27 mouse cellular contexts compared by ENCODE assay signal in the genomic region with DNA sequence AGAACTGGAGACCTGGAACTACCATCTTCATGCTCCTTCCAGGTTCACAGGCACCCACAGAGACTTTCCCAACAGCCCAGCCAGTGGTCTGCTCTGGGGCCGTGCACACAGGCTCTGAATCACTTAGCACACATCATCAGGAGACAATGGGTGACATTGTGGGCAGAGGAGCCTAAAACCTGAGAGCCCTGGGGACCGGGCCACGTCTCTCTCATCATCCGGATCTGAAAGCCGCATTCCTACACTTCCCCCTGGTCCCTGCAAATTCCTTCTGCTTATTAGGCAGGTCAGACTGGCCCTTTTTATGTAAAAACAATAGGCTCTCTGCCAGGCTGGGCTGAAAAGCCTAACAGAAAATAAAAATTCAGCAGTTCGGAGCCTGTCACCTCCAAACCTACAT.
A peak's percentile ranks its signal among the peaks of the same experiment; 100 is the strongest.
DNase-seq lines count a peak whose midpoint lies in the region; ATAC-seq and TF ChIP-seq lines count a peak whose summit lies in the region.
"Had no signal": no experiment of that assay in that cellular context is flagged by ENCODE, and none has a peak within 500 bp of the region (broad histone marks: within the 10 kb centered on the region; RNA-seq: fewer than 3 reads in every experiment).

No protein-coding gene starts in this region.

- H3K4me1 ChIP-seq in forebrain, embryonic 10.5 days, result peaks cover 22% of the 10 kb centered on the region
- no peaks in the 10 kb centered on the region for H3K4me1 ChIP-seq in forebrain, embryonic 14.5 days (ENCODE audit: control insufficient read depth, insufficient read depth, low read length)
- no peaks in the 10 kb centered on the region for H3K4me1 ChIP-seq in embryonic facial prominence, embryonic 14.5 days (ENCODE audit: control insufficient read depth, insufficient read depth, low read length)
- peaks cover 22% of the 10 kb centered on the region for H3K4me1 ChIP-seq in limb, embryonic 14.5 days (ENCODE audit: control insufficient read depth, insufficient read depth, low read length)
- H3K4me1 ChIP-seq: embryonic facial prominence, embryonic 15.5 days; heart, embryonic 12.5 days; megakaryocyte, embryonic 14.5 days had no signal

- no peak for ATAC-seq in forebrain, embryonic 14.5 days
- ATAC-seq in embryonic facial prominence, embryonic 14.5 days (ENCODE audit: low read depth), result no peak
- ATAC-seq in limb, embryonic 14.5 days (ENCODE audit: low FRiP score, low read depth), result no peak
- ATAC-seq: forebrain, embryonic 16.5 days; intestine, postnatal 0 days; midbrain, embryonic 13.5 days had no signal

- no peaks in the 10 kb centered on the region for H3K36me3 ChIP-seq in forebrain, embryonic 10.5 days (replicated peaks)
- no peaks in the 10 kb centered on the region for H3K36me3 ChIP-seq in forebrain, embryonic 14.5 days (ENCODE audit: control insufficient read depth, insufficient read depth, low read length)
- no peaks in the 10 kb centered on the region for H3K36me3 ChIP-seq in embryonic facial prominence, embryonic 14.5 days (ENCODE audit: control insufficient read depth, insufficient read depth, low read length)
- no peaks in the 10 kb centered on the region for H3K36me3 ChIP-seq in limb, embryonic 14.5 days (ENCODE audit: control insufficient read depth, insufficient read depth, low read length)
- H3K36me3 ChIP-seq: embryonic facial prominence, embryonic 15.5 days; heart, embryonic 12.5 days; midbrain, embryonic 13.5 days had no signal

- H3K9me3 ChIP-seq in forebrain, embryonic 10.5 days, result peaks cover 8% of the 10 kb centered on the region
- H3K9me3 ChIP-seq in forebrain, embryonic 14.5 days (replicated peaks; ENCODE audit: control insufficient read depth, low read length), result 0 out of 2 replicates have a peak, but pooled peaks cover 4% of the 10 kb centered on the region
- H3K9me3 ChIP-seq in embryonic facial prominence, embryonic 14.5 days (ENCODE audit: control insufficient read depth, low read length), result no peaks in the 10 kb centered on the region
- H3K9me3 ChIP-seq in limb, embryonic 14.5 days (ENCODE audit: control insufficient read depth, low read length), result peaks cover 6% of the 10 kb centered on the region; the same call in 1 of the 2 replicates
- H3K9me3 ChIP-seq: embryonic facial prominence, embryonic 15.5 days; midbrain, embryonic 13.5 days had no signal

- H3K9ac ChIP-seq in forebrain, embryonic 14.5 days (ENCODE audit: low read length), result no peak overlapping the region
- no peak overlapping the region for H3K9ac ChIP-seq in embryonic facial prominence, embryonic 14.5 days (ENCODE audit: low read depth, low read length)
- H3K9ac ChIP-seq in limb, embryonic 14.5 days (ENCODE audit: low read depth, low read length, severe bottlenecking), result no peak overlapping the region
- H3K9ac ChIP-seq: embryonic facial prominence, embryonic 15.5 days; heart, embryonic 12.5 days; hindbrain, embryonic 14.5 days; midbrain, embryonic 13.5 days had no signal

- no peak for TF ChIP-seq POLR2A in limb, embryonic 14.5 days (IDR thresholded peaks at IDR 0.05; ENCODE audit: borderline replicate concordance, extremely low read depth, insufficient read depth, insufficient read length)

- WGBS in forebrain, embryonic 10.5 days, result 18% methylated on average over 6 of the region's 6 CpGs
- WGBS in forebrain, embryonic 14.5 days, result 4% methylated on average over 6 of the region's 6 CpGs
- WGBS in embryonic facial prominence, embryonic 14.5 days, result 18% methylated on average over 6 of the region's 6 CpGs
- WGBS in limb, embryonic 14.5 days, result 19% methylated on average over 6 of the region's 6 CpGs

- H3K27me3 ChIP-seq in forebrain, embryonic 10.5 days (ENCODE audit: poor library complexity, severe bottlenecking), result peaks cover 6% of the 10 kb centered on the region
- H3K27me3 ChIP-seq in forebrain, embryonic 14.5 days (replicated peaks; ENCODE audit: control insufficient read depth, insufficient read depth, low read length), result no peaks in the 10 kb centered on the region
- 0 out of 2 replicates have a peak, but pooled peaks cover 6% of the 10 kb centered on the region for H3K27me3 ChIP-seq in embryonic facial prominence, embryonic 14.5 days (replicated peaks; ENCODE audit: control insufficient read depth, insufficient read depth, low read length)
- 0 out of 2 replicates have a peak, but pooled peaks cover 11% of the 10 kb centered on the region for H3K27me3 ChIP-seq in limb, embryonic 14.5 days (ENCODE audit: control insufficient read depth, insufficient read depth, low read length)
- H3K27me3 ChIP-seq: megakaryocyte, embryonic 14.5 days; midbrain, embryonic 13.5 days had no signal

- H3K4me2 ChIP-seq in forebrain, embryonic 14.5 days (ENCODE audit: low read length), result no peak overlapping the region
- no peak overlapping the region for H3K4me2 ChIP-seq in embryonic facial prominence, embryonic 14.5 days (ENCODE audit: low read depth, low read length)
- no peak overlapping the region for H3K4me2 ChIP-seq in limb, embryonic 14.5 days (replicated peaks; ENCODE audit: low read depth, low read length, severe bottlenecking)
- H3K4me2 ChIP-seq: embryonic facial prominence, embryonic 15.5 days; heart, embryonic 12.5 days; hindbrain, embryonic 14.5 days; liver, embryonic 11.5 days; midbrain, embryonic 13.5 days had no signal

- H3K27ac ChIP-seq in forebrain, embryonic 10.5 days, result peak overlapping the region; percentile 64
- no peak overlapping the region for H3K27ac ChIP-seq in forebrain, embryonic 14.5 days (ENCODE audit: low read depth, low read length)
- H3K27ac ChIP-seq in embryonic facial prominence, embryonic 14.5 days (replicated peaks; ENCODE audit: low read depth, low read length), result no peak overlapping the region
- no peak overlapping the region for H3K27ac ChIP-seq in limb, embryonic 14.5 days (replicated peaks; ENCODE audit: low read depth, low read length)
- H3K27ac ChIP-seq: embryonic facial prominence, embryonic 15.5 days; gastrocnemius, adult 2 months; heart, adult 2 months; hindbrain, embryonic 14.5 days; midbrain, embryonic 13.5 days; stomach, postnatal 0 days had no signal

- H3K4me3 ChIP-seq in forebrain, embryonic 10.5 days, result no peak overlapping the region
- no peak overlapping the region for H3K4me3 ChIP-seq in forebrain, embryonic 14.5 days (ENCODE audit: low read depth, low read length)
- H3K4me3 ChIP-seq in embryonic facial prominence, embryonic 14.5 days (ENCODE audit: low read depth, low read length), result no peak overlapping the region
- no peak overlapping the region for H3K4me3 ChIP-seq in limb, embryonic 14.5 days (replicated peaks; ENCODE audit: low read length)
- H3K4me3 ChIP-seq: embryonic facial prominence, embryonic 15.5 days; gastrocnemius, adult 2 months; heart, adult 2 months; heart, embryonic 12.5 days; megakaryocyte, embryonic 14.5 days; midbrain, embryonic 13.5 days had no signal

- no peak for DNase-seq in forebrain, embryonic 10.5 days (ENCODE audit: extremely low spot score, low spot score)
- DNase-seq in forebrain, embryonic 14.5 days (ENCODE audit: low spot score), result no peak
- DNase-seq in Muller cell, postnatal 12 days (ENCODE audit: inconsistent ontology term), result peak; percentile 95
- peak; percentile 42 for DNase-seq in embryonic facial prominence, embryonic 14.5 days (ENCODE audit: low spot score)
- peak; percentile 72 for DNase-seq in limb, embryonic 14.5 days (ENCODE audit: low spot score)
- DNase-seq in gastrocnemius, adult 8-10 months (ENCODE audit: low spot score in 2 of 2), result no peak
- no peak for DNase-seq in layer of hippocampus, adult 11-12 months (ENCODE audit: low spot score)
- DNase-seq: adrenal gland, postnatal 36 days; cerebellum, adult 2 months; cerebellum, postnatal 25 days; gastrocnemius, adult 2 months; heart, adult 2 months; kidney, adult 9 months; kidney, postnatal 10 days; lung, postnatal 36 days; spleen, adult 18-20 months; thymus, adult 18-20 months; thymus, postnatal 25 days had no signal

Comparison
In these comparisons a context has a peak if more than half of its experiments do, and no peak if none do; other contexts are left out.
1. DNase-seq: peak in Muller cell, postnatal 12 days (single experiment), embryonic facial prominence, embryonic 14.5 days (single experiment) and limb, embryonic 14.5 days (single experiment); none in forebrain, embryonic 10.5 days (single experiment), forebrain, embryonic 14.5 days (single experiment), gastrocnemius, adult 8-10 months (0 of 2) and layer of hippocampus, adult 11-12 months (single experiment).